Mouse (Mus musculus) cortical plate, adult 2 months (tissue): ENCODE measurements at regions not wholly inside any gene's neighbourhood (a gene's known extent, or its start where the extent isn't known, plus 50 kb on each side); places are given as distances from the start of the nearest gene placed in this dataset.

Experiments
- CTCF ChIP-seq: fragments of 200-500 bp; IDR thresholded peaks from 2 replicates; pipeline ENCODE4 v1.5.1; 2011; ENCODE audit warnings: mild to moderate bottlenecking, control low read depth, low read length; ENCODE audit not compliant: insufficient read depth; ENCODE audit errors: extremely low read depth
- POLR2A ChIP-seq: fragments of 200-500 bp; IDR thresholded peaks from 2 replicates; pipeline ENCODE4 v1.6.1; 2011; ENCODE audit warnings: mild to moderate bottlenecking, low read length, control low read depth; ENCODE audit not compliant: insufficient read depth; ENCODE audit errors: extremely low read depth

DNA sequence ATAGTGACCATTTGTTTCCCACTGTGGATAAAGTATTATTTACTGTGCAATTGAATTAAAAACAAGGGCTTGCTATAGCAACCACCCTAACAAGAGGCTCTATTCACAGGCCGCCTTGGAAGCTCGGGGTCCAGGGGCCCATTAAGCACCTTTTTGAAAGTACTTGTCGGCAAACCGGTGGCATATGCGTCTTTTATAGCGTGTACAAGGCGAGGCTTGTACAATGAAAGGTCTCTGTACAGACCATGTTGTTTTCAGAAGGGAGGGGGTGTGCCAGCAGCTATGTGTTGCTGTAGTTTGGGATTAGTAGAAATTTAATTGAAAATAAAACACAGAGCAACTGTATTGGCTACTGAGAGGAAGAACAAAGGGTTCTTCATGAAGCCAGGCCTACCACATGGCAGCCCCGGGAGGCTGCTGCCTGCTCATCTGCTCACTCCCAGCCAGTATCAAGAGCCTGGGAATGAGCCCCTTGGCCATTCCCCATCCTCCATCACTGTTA, 324.9 kb downstream of the Icos start:
- TF ChIP-seq CTCF = no peak
- TF ChIP-seq POLR2A = no peak
